9 mouse cellular contexts compared by ENCODE assay signal in the genomic region with DNA sequence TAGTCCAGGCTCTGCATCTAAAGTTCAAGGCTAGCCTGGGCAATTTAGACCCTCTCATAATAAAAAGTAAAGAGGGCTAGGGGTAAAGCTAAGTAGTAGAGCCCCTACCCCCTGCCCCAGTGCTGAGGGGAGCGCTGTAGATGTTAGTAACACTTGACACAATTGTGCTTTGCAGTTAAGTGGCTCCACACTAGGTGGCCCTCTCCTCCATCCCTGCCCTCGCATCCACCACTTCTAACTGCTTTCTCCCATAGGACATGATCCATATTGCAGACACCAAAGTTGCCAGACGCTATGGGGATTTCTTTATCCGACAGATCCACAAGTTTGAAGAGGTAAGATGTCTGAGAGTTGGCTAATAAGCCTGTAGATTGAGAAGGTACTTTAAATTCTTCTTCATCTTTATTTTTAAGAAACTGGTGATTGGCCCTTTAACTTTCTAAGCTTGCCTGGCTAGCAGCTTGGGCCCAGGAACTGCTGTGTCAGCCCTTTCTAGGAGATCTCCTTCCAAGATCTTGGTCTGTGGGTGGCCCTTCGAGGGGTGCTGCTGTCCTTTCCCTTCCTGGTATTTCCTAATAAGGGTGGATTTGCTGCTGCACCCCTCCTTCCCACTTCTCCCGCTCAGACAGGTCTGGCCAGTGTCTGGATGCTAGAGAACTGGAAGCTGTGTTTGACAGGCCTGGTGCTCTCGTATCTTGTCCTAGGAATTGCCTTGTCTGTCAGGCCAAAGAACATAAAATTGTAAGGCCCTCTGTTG. TPM values are rescaled to one million over a fixed set of nuclear protein-coding genes. Genes with fewer than 3 reads are reported as not detected.
DNase-seq lines count a peak whose midpoint lies in the region; ATAC-seq and TF ChIP-seq lines count a peak whose summit lies in the region.
"Had no signal": no experiment of that assay in that cellular context is flagged by ENCODE, and none has a peak within 500 bp of the region (broad histone marks: within the 10 kb centered on the region; RNA-seq: fewer than 3 reads in every experiment).

No protein-coding gene starts in this region.

- H3K4me1 ChIP-seq in heart, adult 2 months (ENCODE audit: control insufficient read depth, insufficient read depth, low read length), result peaks cover 12% of the 10 kb centered on the region
- H3K4me1 ChIP-seq in midbrain, postnatal 0 days (ENCODE audit: insufficient read depth, low read length), result no peaks in the 10 kb centered on the region
- peaks cover 11% of the 10 kb centered on the region for H3K4me1 ChIP-seq in midbrain, embryonic 10.5 days
- H3K4me1 ChIP-seq in intestine, postnatal 0 days (replicated peaks; ENCODE audit: control insufficient read depth, insufficient read depth, low read length), result peaks cover 3% of the 10 kb centered on the region; the same call in 1 of the 2 replicates

- H3K4me3 ChIP-seq in heart, adult 2 months, result no peak overlapping the region
- H3K4me3 ChIP-seq in midbrain, postnatal 0 days (ENCODE audit: low read depth, low read length), result no peak overlapping the region
- no peak overlapping the region for H3K4me3 ChIP-seq in midbrain, embryonic 10.5 days
- H3K4me3 ChIP-seq in intestine, postnatal 0 days (ENCODE audit: low read depth, low read length), result no peak overlapping the region
- H3K4me3 ChIP-seq: megakaryocyte, embryonic 14.5 days had no signal

- no peaks in the 10 kb centered on the region for H3K27me3 ChIP-seq in heart, adult 2 months (ENCODE audit: control insufficient read depth, insufficient read depth, low read length)
- H3K27me3 ChIP-seq in midbrain, postnatal 0 days (ENCODE audit: insufficient read depth, low read length), result no peaks in the 10 kb centered on the region
- no peaks in the 10 kb centered on the region for H3K27me3 ChIP-seq in midbrain, embryonic 10.5 days (ENCODE audit: low read depth, poor library complexity, severe bottlenecking)
- no peaks in the 10 kb centered on the region for H3K27me3 ChIP-seq in intestine, postnatal 0 days (replicated peaks; ENCODE audit: control insufficient read depth, insufficient read depth, low read length)
- H3K27me3 ChIP-seq: megakaryocyte, embryonic 14.5 days had no signal

- ATAC-seq in midbrain, postnatal 0 days (ENCODE audit: low FRiP score), result no peak
- no peak for ATAC-seq in intestine, postnatal 0 days

- intact Hi-C loops in heart, adult 2 months (cut with DNase I), result loop anchor here (1.0 kb wide), 2 partner anchors 33 to 55 kb away; no protein-coding TSS in a partner anchor

- H3K27ac ChIP-seq in heart, adult 2 months, result no peak overlapping the region
- H3K27ac ChIP-seq in midbrain, postnatal 0 days (ENCODE audit: low read depth, low read length), result no peak overlapping the region
- no peak overlapping the region for H3K27ac ChIP-seq in midbrain, embryonic 10.5 days (replicated peaks)
- 0 out of 2 replicates have a peak overlapping the region, but pooled peaks have one; percentile 8 for H3K27ac ChIP-seq in intestine, postnatal 0 days (ENCODE audit: low read depth, low read length)

- TF ChIP-seq CTCF in heart, adult 2 months (IDR thresholded peaks at IDR 0.05), result peak; percentile 79
- TF ChIP-seq CTCF in midbrain, postnatal 0 days (IDR thresholded peaks at IDR 0.05), result peak; percentile 63
- TF ChIP-seq CTCF in intestine, postnatal 0 days (IDR thresholded peaks at IDR 0.05; ENCODE audit: low read depth), result peak; percentile 80

- no peaks in the 10 kb centered on the region for H3K79me2 ChIP-seq in heart, adult 2 months (replicated peaks; ENCODE audit: control insufficient read depth, insufficient read depth, low read length)

- TF ChIP-seq POLR2A in heart, adult 2 months (IDR thresholded peaks at IDR 0.05; ENCODE audit: insufficient read depth, low read depth, low read length), result no peak

- no peak overlapping the region for H3K9ac ChIP-seq in heart, adult 2 months (ENCODE audit: low read depth, low read length)
- no peak overlapping the region for H3K9ac ChIP-seq in midbrain, postnatal 0 days (replicated peaks; ENCODE audit: low read length, poor library complexity, severe bottlenecking)
- H3K9ac ChIP-seq in intestine, postnatal 0 days (ENCODE audit: low read depth, low read length), result no peak overlapping the region

- WGBS in heart, adult 2 months, result 42% methylated on average over 7 of the region's 7 CpGs
- WGBS in midbrain, postnatal 0 days, result 72% methylated on average over 7 of the region's 7 CpGs
- 84% methylated on average over 7 of the region's 7 CpGs for WGBS in midbrain, embryonic 10.5 days
- 55% methylated on average over 7 of the region's 7 CpGs for WGBS in intestine, postnatal 0 days

- no peak overlapping the region for H3K4me2 ChIP-seq in midbrain, postnatal 0 days (ENCODE audit: low read depth, low read length, poor library complexity, severe bottlenecking)
- H3K4me2 ChIP-seq in intestine, postnatal 0 days (replicated peaks; ENCODE audit: low read depth), result no peak overlapping the region

- peaks cover 4% of the 10 kb centered on the region; the same call in 1 of the 2 replicates for H3K36me3 ChIP-seq in heart, adult 2 months (ENCODE audit: control insufficient read depth, insufficient read depth, low read length)
- peaks cover 57% of the 10 kb centered on the region for H3K36me3 ChIP-seq in midbrain, postnatal 0 days (ENCODE audit: insufficient read depth, low read length)
- peaks cover 84% of the 10 kb centered on the region for H3K36me3 ChIP-seq in midbrain, embryonic 10.5 days
- H3K36me3 ChIP-seq in intestine, postnatal 0 days (ENCODE audit: control insufficient read depth, insufficient read depth), result peaks cover 64% of the 10 kb centered on the region

- no peaks in the 10 kb centered on the region for H3K9me3 ChIP-seq in midbrain, postnatal 0 days (ENCODE audit: low read length)
- H3K9me3 ChIP-seq in midbrain, embryonic 10.5 days (replicated peaks), result no peaks in the 10 kb centered on the region
- H3K9me3 ChIP-seq in intestine, postnatal 0 days (ENCODE audit: control insufficient read depth), result no peaks in the 10 kb centered on the region
- H3K9me3 ChIP-seq: megakaryocyte, embryonic 14.5 days had no signal

- TF ChIP-seq EP300 in heart, adult 2 months (IDR thresholded peaks at IDR 0.05; ENCODE audit: insufficient read depth, low read depth, low read length), result peak; percentile 64; the same call in 1 of the 2 replicates

- DNase-seq in heart, adult 2 months, result peak; percentile 37
- DNase-seq in heart, adult 8-10 months (ENCODE audit: low spot score), result no peak
- peak; percentile 47 for DNase-seq in midbrain, postnatal 0 days (ENCODE audit: low spot score)
- DNase-seq in midbrain, embryonic 10.5 days (ENCODE audit: low spot score), result no peak
- DNase-seq in testis, postnatal 10 days (ENCODE audit: low spot score), result peak; percentile 70
- DNase-seq in spleen, postnatal 14 days (ENCODE audit: low spot score in 2 of 2), result no peak
- DNase-seq in thymus, postnatal 25 days, result no peak

RNA-seq across cellular contexts. Expression of a gene that starts 15.4 kb away (rescaled TPM):
- 10 to 100 TPM; 43.0 to 45.7 TPM for total RNA-seq in heart, adult 2 months (2021)
- polyA plus RNA-seq in heart, adult 2 months (2012; rRNA removed), result 39.3 and 58.7 TPM in 2 replicates
- 10 to 100 TPM; 41.2 to 42.2 (median 41.5) TPM for total RNA-seq in heart, adult 8-10 months (2022)
- 33.4 and 35.5 TPM in 2 replicates for total RNA-seq in midbrain, postnatal 0 days (2014; rRNA removed)
- 8.9 and 10.3 TPM in 2 replicates for polyA plus RNA-seq in midbrain, postnatal 0 days (2015; fragmentation: Nextera tagmentation; extraction: Ambion mirVana)
- 5.2 and 7.1 TPM in 2 replicates for polyA plus RNA-seq in midbrain, embryonic 10.5 days (2016; fragmentation: Nextera tagmentation; extraction: Ambion mirVana)
- polyA plus RNA-seq in intestine, postnatal 0 days (2015; fragmentation: Nextera tagmentation; extraction: Ambion mirVana), result 3.7 and 5.0 TPM in 2 replicates

RNA-seq across cellular contexts. Expression of a gene that starts 18.3 kb away (rescaled TPM):
- 10 to 100 TPM; 63.9 to 69.2 TPM for total RNA-seq in heart, adult 2 months (2021)
- polyA plus RNA-seq in heart, adult 2 months (2012; rRNA removed), result 90.3 and 116 TPM in 2 replicates
- 10 to 100 TPM; 70.2 to 76.0 (median 74.9) TPM for total RNA-seq in heart, adult 8-10 months (2022)
- 197 and 205 TPM in 2 replicates for total RNA-seq in midbrain, postnatal 0 days (2014; rRNA removed)
- 160 and 168 TPM in 2 replicates for polyA plus RNA-seq in midbrain, postnatal 0 days (2015; fragmentation: Nextera tagmentation; extraction: Ambion mirVana)
- 260 and 273 TPM in 2 replicates for polyA plus RNA-seq in midbrain, embryonic 10.5 days (2016; fragmentation: Nextera tagmentation; extraction: Ambion mirVana)
- polyA plus RNA-seq in intestine, postnatal 0 days (2015; fragmentation: Nextera tagmentation; extraction: Ambion mirVana), result 97.0 and 100 TPM in 2 replicates

RNA-seq across cellular contexts. Expression of a gene that starts 30.6 kb away (rescaled TPM):
- 1 to 10 TPM; 5.5 to 8.5 TPM for total RNA-seq in heart, adult 2 months (2021)
- 12.2 and 14.2 TPM in 2 replicates for polyA plus RNA-seq in heart, adult 2 months (2012; rRNA removed)
- 1 to 10 TPM; 6.3 to 8.0 (median 7.6) TPM for total RNA-seq in heart, adult 8-10 months (2022)
- 53.5 and 57.5 TPM in 2 replicates for total RNA-seq in midbrain, postnatal 0 days (2014; rRNA removed)
- 44.5 and 45.5 TPM in 2 replicates for polyA plus RNA-seq in midbrain, postnatal 0 days (2015; fragmentation: Nextera tagmentation; extraction: Ambion mirVana)
- 65.1 and 66.6 TPM in 2 replicates for polyA plus RNA-seq in midbrain, embryonic 10.5 days (2016; fragmentation: Nextera tagmentation; extraction: Ambion mirVana)
- polyA plus RNA-seq in intestine, postnatal 0 days (2015; fragmentation: Nextera tagmentation; extraction: Ambion mirVana), result 44.1 and 48.8 TPM in 2 replicates

RNA-seq across cellular contexts. Expression of a gene that starts 47.5 kb away (rescaled TPM):
- 100 to 1,000 TPM; 126 to 145 TPM for total RNA-seq in heart, adult 2 months (2021)
- 48.6 and 50.9 TPM in 2 replicates for polyA plus RNA-seq in heart, adult 2 months (2012; rRNA removed)
- 100 to 1,000 TPM; 124 to 149 (median 135) TPM for total RNA-seq in heart, adult 8-10 months (2022)
- 59.7 and 67.5 TPM in 2 replicates for total RNA-seq in midbrain, postnatal 0 days (2014; rRNA removed)
- 341 and 344 TPM in 2 replicates for polyA plus RNA-seq in midbrain, postnatal 0 days (2015; fragmentation: Nextera tagmentation; extraction: Ambion mirVana)
- 344 and 395 TPM in 2 replicates for polyA plus RNA-seq in midbrain, embryonic 10.5 days (2016; fragmentation: Nextera tagmentation; extraction: Ambion mirVana)
- 256 and 266 TPM in 2 replicates for polyA plus RNA-seq in intestine, postnatal 0 days (2015; fragmentation: Nextera tagmentation; extraction: Ambion mirVana)

RNA-seq across cellular contexts. Expression of a gene that starts 47.8 kb away (rescaled TPM):
- 1 to 10 TPM; 1.8 to 2.6 TPM for total RNA-seq in heart, adult 2 months (2021)
- 2.8 and 3.8 TPM in 2 replicates for polyA plus RNA-seq in heart, adult 2 months (2012; rRNA removed)
- 1 to 10 TPM; 1.6 to 2.7 (median 2.4) TPM for total RNA-seq in heart, adult 8-10 months (2022)
- total RNA-seq in midbrain, postnatal 0 days (2014; rRNA removed), result 9.5 and 11.7 TPM in 2 replicates
- polyA plus RNA-seq in midbrain, postnatal 0 days (2015; fragmentation: Nextera tagmentation; extraction: Ambion mirVana), result 15.9 and 21.6 TPM in 2 replicates
- polyA plus RNA-seq in midbrain, embryonic 10.5 days (2016; fragmentation: Nextera tagmentation; extraction: Ambion mirVana), result 7.8 and 10.0 TPM in 2 replicates
- polyA plus RNA-seq in intestine, postnatal 0 days (2015; fragmentation: Nextera tagmentation; extraction: Ambion mirVana), result 4.2 and 5.2 TPM in 2 replicates

Comparison
In these comparisons a context has a peak if more than half of its experiments do, and no peak if none do; other contexts are left out.
1. DNase-seq: peak in heart, adult 2 months (2 of 2), midbrain, postnatal 0 days (single experiment) and testis, postnatal 10 days (single experiment); none in heart, adult 8-10 months (single experiment), midbrain, embryonic 10.5 days (single experiment), spleen, postnatal 14 days (0 of 2) and thymus, postnatal 25 days (single experiment).
2. Peak in every context shown above with its lines, with median percentiles within 50 percentile points of each other: CTCF ChIP-seq.